Mouse (Mus musculus) right cerebral cortex, adult 2 months (tissue): ENCODE results near the gene Efcc1.

Source experiments
- DNase-seq, 2 experiments: peaks; one replicate each; pipeline ENCODE4 v3.0.0; 2021 to 2022; ENCODE audit warnings: low spot score in 2 of 2

Gene Efcc1

DNA sequence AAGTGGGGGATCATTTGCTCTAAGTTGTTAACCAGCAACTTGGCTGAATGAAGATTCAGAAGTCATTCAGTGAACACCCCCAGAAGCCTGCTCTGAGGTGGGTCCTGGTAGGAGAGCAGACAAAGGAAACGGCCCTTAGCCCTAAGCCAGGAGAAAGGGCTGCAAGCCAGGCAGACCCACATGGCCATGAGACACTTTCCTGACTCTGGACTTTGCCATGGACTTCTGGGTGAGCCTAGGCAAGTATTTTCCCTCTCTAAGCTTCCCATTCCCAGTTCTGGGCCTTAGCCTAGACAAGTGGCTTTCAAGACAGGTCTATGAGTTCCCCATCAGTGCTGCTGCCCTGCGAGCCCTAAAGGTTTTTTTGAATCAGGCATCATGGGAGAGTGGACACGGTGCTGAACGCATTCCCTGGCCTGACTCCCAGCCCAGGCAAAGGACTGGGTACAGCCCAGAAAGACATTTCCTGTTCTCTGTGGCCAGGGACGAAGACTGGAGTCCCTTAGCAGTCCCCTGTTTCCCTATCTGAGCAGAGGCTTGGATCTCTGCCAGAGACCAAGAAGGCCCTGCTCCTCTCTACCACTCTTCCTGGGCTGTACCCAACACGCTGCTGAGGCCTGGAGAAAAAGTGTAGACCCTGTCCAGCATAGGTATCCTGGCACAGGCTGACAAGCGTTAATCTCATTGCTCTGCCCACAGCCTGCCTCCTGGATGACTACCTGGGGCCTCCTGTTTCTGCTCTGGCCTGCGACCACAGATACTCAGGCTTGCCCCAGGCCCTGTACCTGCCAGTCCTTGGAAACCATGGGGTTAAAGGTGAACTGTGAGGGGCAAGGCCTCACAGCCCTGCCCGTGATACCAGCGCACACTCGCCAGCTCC is 47.9 kb downstream of the Efcc1 start:
- no peak for DNase-seq

GRCm38 (mm10) chr6:87779174-87780165 is 48.8 kb downstream of the Efcc1 start:
- DNase-seq, result no peak

- DNase-seq, result no peak
These were observed 50.1 kb downstream of the Efcc1 start for GRCm38 (mm10) chr6:87780546-87781301.

DNA sequence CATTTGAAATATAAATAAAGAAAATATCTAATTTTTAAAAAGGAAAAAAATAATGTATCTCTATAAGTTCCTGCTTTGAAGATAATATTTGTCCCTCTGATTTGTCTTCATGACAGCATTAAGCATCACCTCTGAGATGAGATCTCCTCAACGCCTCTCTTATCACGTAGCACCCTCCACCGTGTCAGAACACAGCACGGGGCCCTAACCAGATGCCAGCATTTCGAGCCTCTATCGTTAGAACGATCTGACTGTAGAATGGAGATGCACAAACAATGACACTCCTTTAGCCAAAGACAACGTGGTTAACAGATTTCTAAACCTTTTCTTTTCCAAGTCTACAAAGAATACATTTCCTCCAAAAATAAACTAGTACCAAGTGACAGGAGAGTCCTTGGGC is 53.4 kb downstream of the Efcc1 start:
- DNase-seq, result no peak

DNA sequence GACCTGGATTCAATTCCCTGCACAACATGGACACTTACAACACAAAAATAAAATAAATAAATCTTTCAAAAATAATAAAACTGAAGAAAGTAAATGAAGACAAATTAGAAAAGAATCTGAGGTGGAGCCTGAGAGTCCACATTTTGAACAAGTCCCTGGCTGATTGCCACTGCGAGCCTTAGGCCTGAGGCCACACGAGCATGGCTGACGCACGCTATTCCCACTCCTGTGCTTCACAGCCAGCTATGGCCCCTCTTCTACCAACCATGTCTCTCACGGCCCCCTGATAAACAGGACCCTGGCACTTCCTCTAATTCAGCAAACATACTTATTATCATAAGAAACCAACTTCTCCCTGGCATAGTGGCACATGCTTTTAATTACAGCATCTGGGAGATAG is 56.0 kb downstream of the Efcc1 start:
- DNase-seq, result no peak

GRCm38 (mm10) chr6:87787108-87787890 is 56.6 kb downstream of the Efcc1 start:
- no peak for DNase-seq

GRCm38 (mm10) chr6:87788266-87788895 is 57.7 kb downstream of the Efcc1 start:
- no peak for DNase-seq

DNA sequence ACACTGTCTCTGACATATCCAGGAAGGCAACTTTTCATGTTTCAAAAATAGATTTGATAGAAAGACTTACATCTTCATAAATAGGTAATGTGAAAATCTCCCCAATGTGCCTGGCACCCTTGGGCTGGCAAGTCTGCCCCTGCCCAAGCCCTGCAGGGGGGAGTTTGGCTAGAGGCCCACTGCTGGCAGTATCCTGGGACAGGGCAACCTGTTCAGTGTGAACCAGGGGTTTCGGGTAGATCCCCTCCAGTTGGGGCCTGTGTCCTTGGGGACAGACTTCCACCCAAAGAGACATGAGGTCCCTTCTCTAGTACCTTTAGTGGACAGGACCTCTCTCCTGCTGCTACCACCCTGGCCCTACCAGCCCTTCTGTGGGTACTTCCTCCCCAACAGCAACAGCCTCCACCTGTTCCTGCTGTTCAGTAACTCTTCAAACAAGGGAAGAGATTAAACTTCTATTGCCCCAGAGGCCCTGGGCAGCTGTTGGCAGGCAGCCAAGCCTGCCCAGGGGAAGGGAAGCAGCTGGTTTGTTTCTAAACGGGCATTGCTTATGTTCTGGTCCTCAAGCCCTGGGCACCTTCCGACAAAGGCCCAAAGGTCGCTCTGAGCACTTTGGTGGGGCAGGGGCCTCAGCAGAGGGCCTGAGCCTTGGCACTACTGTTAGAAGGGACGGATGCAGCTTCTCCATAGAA is 58.4 kb downstream of the Efcc1 start:
- DNase-seq, result no peak

DNA sequence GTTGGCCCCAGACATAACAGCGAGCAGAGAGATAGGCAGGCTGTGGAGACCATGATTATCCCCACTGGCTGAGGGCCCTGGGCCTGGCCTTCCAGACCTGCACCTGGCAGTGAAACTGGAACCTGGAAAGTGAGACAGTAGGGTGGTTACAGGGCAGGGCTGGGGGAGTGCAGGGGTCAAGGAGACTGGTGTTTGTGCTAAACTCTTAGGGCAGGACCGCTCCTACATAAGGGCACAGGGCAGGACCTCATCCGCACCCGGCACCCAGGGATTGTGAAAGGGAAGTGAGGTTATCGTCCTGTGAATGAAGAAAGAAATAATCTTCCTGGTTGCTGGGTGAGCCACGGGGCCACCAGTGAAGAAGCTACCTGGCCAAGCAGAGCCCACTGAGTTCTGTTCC is 59.1 kb downstream of the Efcc1 start:
- DNase-seq, result no peak

DNA sequence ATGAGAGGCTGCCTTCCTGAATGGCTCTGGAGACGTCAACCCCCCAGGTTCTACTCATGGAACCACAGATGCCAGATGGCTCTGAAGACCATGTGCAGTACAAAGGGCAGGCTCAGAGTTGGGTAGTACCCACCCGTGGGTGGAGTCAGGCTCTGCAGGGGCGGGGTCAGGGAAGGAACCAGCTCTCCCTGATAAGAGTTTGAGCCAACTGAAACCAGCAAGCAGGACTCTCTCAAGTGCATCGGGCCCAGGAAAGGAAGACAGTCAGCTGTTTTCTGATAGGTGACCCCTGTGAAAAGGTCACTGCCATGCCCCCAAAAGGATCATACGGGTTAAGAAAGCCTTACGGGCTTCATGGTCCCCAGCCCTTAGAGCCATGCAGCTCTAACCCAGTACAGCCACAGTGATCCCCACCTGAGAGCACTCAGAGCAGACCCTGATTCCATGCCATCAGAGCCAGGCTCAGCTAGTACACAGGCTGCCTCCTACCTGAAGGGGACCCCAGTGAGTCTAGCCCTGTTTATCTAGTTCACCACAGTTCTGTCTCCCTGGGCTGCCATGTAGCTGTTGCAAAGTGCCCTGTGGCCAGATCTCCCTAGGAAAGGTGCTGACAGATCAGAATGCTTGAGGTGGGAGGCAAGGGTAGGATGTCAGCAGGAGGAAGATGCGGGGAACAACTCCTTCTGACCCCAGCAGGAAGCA is 60.3 kb downstream of the Efcc1 start:
- no peak for DNase-seq

DNA sequence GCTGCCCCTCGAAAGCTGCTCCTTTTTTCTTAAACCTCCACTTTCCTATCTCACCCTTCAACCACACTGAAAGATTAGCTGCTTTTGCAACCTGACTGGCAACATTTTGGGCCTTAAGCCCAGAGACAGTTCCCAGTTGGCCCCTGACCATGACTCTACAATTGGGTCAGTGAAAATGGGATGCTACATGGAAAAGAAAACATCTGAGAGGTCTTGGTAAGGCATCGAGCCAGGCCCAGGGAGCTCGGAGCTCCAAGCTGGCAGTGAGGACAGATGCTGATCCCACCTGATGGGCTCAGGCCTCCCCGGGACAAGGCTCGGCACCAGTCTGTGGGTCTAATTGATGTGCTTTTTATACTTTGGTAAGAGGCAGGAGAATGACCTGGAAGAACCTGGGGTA is 61.2 kb downstream of the Efcc1 start:
- no peak for DNase-seq

GRCm38 (mm10) chr6:87793821-87794510 is 63.3 kb downstream of the Efcc1 start:
- no peak for DNase-seq

- DNase-seq, result no peak
These were observed 64.9 kb downstream of the Efcc1 start for GRCm38 (mm10) chr6:87795385-87796150.

- DNase-seq, result no peak
These were observed 65.7 kb downstream of the Efcc1 start for GRCm38 (mm10) chr6:87796251-87796880.

DNA sequence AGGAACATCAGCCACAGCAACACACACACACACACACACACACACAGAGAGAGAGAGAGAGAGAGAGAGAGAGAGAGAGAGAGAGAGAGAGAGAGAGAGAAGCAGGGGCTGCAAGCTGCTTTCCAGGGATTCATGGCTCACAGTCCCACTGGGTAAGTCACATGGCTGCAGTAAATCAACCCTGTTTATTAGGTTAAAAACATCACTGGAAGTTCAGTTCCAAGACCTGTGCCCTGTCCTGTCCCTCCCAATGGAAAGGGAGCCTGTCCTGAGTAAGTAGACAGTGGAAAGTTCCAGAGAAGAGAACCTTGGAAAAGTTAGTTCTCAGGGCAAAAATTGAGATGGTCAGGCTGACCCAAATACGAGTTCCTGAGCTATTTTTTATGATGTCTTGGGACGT is 66.7 kb downstream of the Efcc1 start:
- DNase-seq, result no peak

- no peak for DNase-seq
These were observed 68.9 kb downstream of the Efcc1 start for GRCm38 (mm10) chr6:87799576-87799975.

GRCm38 (mm10) chr6:87802462-87802861 is 71.8 kb downstream of the Efcc1 start:
- DNase-seq, result no peak
